Mouse (Mus musculus) C2C12 (cell line): ENCODE data around the gene Bfsp1.

ENCODE experiments used
- CEBPB ChIP-seq: IDR thresholded peaks from one replicate; pipeline ENCODE4 v1.6.1; 2011; ENCODE audit warnings: low read depth, mild to moderate bottlenecking, control low read depth, moderate library complexity
- CTCF ChIP-seq: IDR thresholded peaks from one replicate; pipeline ENCODE4 v1.5.1; 2011; ENCODE audit not compliant: control insufficient read depth, insufficient read depth, insufficient read length
- FOSL1 ChIP-seq: IDR thresholded peaks from one replicate; pipeline ENCODE4 v1.8.0; 2011; ENCODE audit warnings: mild to moderate bottlenecking, low read length; ENCODE audit not compliant: poor library complexity, insufficient read depth, severe bottlenecking
- MAX ChIP-seq: IDR thresholded peaks from one replicate; pipeline ENCODE4 v1.6.1; 2011; ENCODE audit warnings: mild to moderate bottlenecking, control low read depth
- MYOG ChIP-seq: IDR thresholded peaks from one replicate; pipeline ENCODE4 v1.6.1; 2011; ENCODE audit not compliant: control insufficient read depth, insufficient read length; ENCODE audit errors: extremely low read depth
- USF1 ChIP-seq: IDR thresholded peaks from one replicate; pipeline ENCODE4 v1.6.1; 2011; ENCODE audit warnings: low read depth, mild to moderate bottlenecking, control low read depth, moderate library complexity

DNA sequence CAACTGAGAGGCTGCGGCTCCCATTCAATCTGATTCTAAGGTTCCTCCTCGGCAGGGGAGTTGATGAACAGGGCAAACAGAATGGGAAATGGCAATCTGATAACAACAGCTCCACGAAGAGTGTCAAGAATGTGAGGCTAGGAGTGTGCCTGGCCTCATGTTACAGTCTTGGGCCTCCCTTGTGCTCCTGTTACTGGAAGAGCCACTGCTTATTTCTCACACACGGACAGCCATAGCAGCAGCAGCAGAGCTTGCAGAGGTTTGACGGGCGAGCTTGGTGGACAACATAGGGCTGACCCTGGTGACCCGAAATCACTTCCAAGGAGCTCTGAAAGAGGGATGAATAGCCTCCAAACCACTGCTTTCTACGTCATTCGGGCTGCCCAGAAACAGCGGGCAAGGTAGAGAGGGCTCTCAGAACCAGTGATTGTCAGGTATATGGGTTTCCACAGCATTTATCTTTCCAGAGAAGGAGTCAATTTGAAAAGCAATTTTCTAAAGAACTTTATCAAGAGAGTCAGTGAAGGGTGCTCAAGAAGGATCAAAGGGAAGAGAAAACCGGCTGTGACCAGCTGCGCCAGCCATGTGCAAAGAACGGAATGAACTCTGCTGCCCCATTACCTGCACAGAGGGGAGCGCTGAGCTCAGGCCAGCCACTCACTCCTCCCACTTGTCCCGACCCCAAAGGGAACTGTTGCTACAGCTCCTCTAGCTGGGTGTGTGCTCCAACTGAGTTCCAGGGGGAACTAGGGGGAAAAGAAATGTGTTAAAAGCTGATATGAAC, 56.6 kb downstream of the Bfsp1 start:
- no peak for TF ChIP-seq USF1
- TF ChIP-seq CTCF: no peak
- TF ChIP-seq MAX: no peak
- no peak for TF ChIP-seq CEBPB
- TF ChIP-seq MYOG: no peak
- no peak for TF ChIP-seq FOSL1
